Mouse (Mus musculus) forebrain, postnatal 0 days (tissue): ENCODE data around the gene Kif7. TPM values are rescaled to one million over a fixed set of nuclear protein-coding genes. Genes with fewer than 3 reads are reported as not detected.

ENCODE experiments used
- ATAC-seq: fragments of 200-750 bp; cut with Nextera tagmentation; 2 replicates; pipeline ENCODE4 v1.8.0; 2017; ENCODE audit warnings: mild to moderate bottlenecking, moderate library complexity
- DNase-seq: peaks from one replicate; pipeline ENCODE4 v3.0.0-alpha.2; 2015
- H3K27ac ChIP-seq: fragments of 300-500 bp; sonication (generic); 2 replicates; pipeline ENCODE4 v1.5.1; 2014; ENCODE audit warnings: low read depth, mild to moderate bottlenecking, antibody characterized with exemption, low read length, moderate library complexity, mixed read lengths
- H3K27me3 ChIP-seq: fragments of 300-500 bp; sonication (generic); 2 replicates; pipeline ENCODE4 v1.6.1; 2014; ENCODE audit warnings: mild to moderate bottlenecking, low read length, mixed read lengths; ENCODE audit not compliant: insufficient read depth
- H3K36me3 ChIP-seq: fragments of 300-500 bp; sonication (generic); 2 replicates; pipeline ENCODE4 v1.6.1; 2014; ENCODE audit warnings: mild to moderate bottlenecking, moderate library complexity; ENCODE audit not compliant: insufficient read depth
- H3K4me1 ChIP-seq: fragments of 300-500 bp; sonication (generic); 2 replicates; pipeline ENCODE4 v1.6.1; 2014; ENCODE audit warnings: antibody characterized with exemption; ENCODE audit not compliant: insufficient read depth
- H3K4me2 ChIP-seq: fragments of 300-500 bp; sonication (generic); 2 replicates; pipeline ENCODE4 v1.6.1; 2014; ENCODE audit warnings: low read depth, mild to moderate bottlenecking, moderate library complexity
- H3K4me3 ChIP-seq: fragments of 300-500 bp; sonication (generic); 2 replicates; pipeline ENCODE4 v1.5.1; 2014; ENCODE audit warnings: low read depth, low read length, mixed read lengths
- H3K9ac ChIP-seq: fragments of 300-500 bp; sonication (generic); 2 replicates; pipeline ENCODE4 v1.6.1; 2014; ENCODE audit warnings: mild to moderate bottlenecking
- H3K9me3 ChIP-seq: fragments of 300-500 bp; sonication (generic); 2 replicates; pipeline ENCODE4 v1.6.1; 2016; ENCODE audit warnings: low read length
- CTCF ChIP-seq: sonication (generic); IDR thresholded peaks from 2 replicates; pipeline ENCODE4 v1.5.1; 2016; ENCODE audit warnings: antibody characterized with exemption, control low read depth, low read depth
- WGBS: fragments of 180-500 bp; shearing (Covaris S2); extraction: QIAGEN DNeasy Blood & Tissue Kit; methylation state at CpG from one replicate; pipeline ENCODE4 v1.1.7; 2014; 5-methylcytosine and 5-hydroxymethylcytosine counted together
- polyA plus RNA-seq: library from polyadenylated mRNA; unstranded; fragments of >200 nt; fragmentation: Nextera tagmentation; extraction: Ambion mirVana; gene quantifications from 2 replicates; pipeline ENCODE4 v1.2.1, GENCODE M21; 2015
- total RNA-seq: library from RNA; depleted of rRNA; stranded (reverse); fragments of >200 nt; gene quantifications from 2 replicates; pipeline ENCODE4 v1.2.3, GENCODE M21; 2014

The Kif7 gene
- total and polyA plus RNA-seq, 2 experiments from 2014 or later: 2.0 to 6.4 TPM

- Histone ChIP-seq H3K4me3 (no peak overlapping the region), H3K9ac (no peak overlapping the region), H3K4me2 (no peak overlapping the region), H3K9me3 (no peaks in the 10 kb centered on the region), H3K4me1 (no peaks in the 10 kb centered on the region), H3K27ac (no peak overlapping the region), H3K27me3 (no peaks in the 10 kb centered on the region), H3K36me3 (peaks cover 17% of the 10 kb centered on the region; the same call in 1 of the 2 replicates)
- TF ChIP-seq CTCF: no peak
- 90% methylated on average over 14 of the region's 14 CpGs for WGBS
- ATAC-seq (no peak), DNase-seq (no peak)
Measured at GRCm38 (mm10) chr7:79736511-79736910, 21.0 kb upstream of the Kif7 start.

GRCm38 (mm10) chr7:79734563-79734962 lies 19.0 kb upstream of the Kif7 start:
- Histone ChIP-seq H3K4me1 (no peaks in the 10 kb centered on the region), H3K27me3 (no peaks in the 10 kb centered on the region), H3K4me2 (no peak overlapping the region), H3K36me3 (peaks cover 17% of the 10 kb centered on the region; the same call in 1 of the 2 replicates), H3K4me3 (no peak overlapping the region), H3K9ac (no peak overlapping the region), H3K9me3 (no peaks in the 10 kb centered on the region), H3K27ac (no peak overlapping the region)
- TF ChIP-seq CTCF: no peak
- DNase-seq (no peak), ATAC-seq (no peak)
- 78% methylated on average over 8 of the region's 8 CpGs for WGBS

- H3K27me3 ChIP-seq: no peaks in the 10 kb centered on the region
- 66% methylated on average over 4 of the region's 4 CpGs for WGBS
- DNase-seq: no peak
- peaks cover 13% of the 10 kb centered on the region; the same call in 1 of the 2 replicates for H3K36me3 ChIP-seq
- no peak for ATAC-seq
- H3K4me1 ChIP-seq: no peaks in the 10 kb centered on the region
- H3K9me3 ChIP-seq: no peaks in the 10 kb centered on the region
- TF ChIP-seq CTCF: no peak
- H3K9ac ChIP-seq: no peak within 1 kb of the TSS
- H3K4me2 ChIP-seq: no peak within 1 kb of the TSS
- H3K27ac ChIP-seq: no peak within 1 kb of the TSS
- no peak within 1 kb of the TSS for H3K4me3 ChIP-seq
Measured at GRCm38 (mm10) chr7:79732622-79733021, 17.1 kb upstream of the Kif7 start, which contains the start of gene Plin1. Gene Plin1, minus strand, starts transcription at chr7:79732903.

- TF ChIP-seq CTCF: no peak
Measured at GRCm38 (mm10) chr7:79731438-79731837, 15.9 kb upstream of the Kif7 start.

GRCm38 (mm10) chr7:79729743-79730370 lies 14.3 kb upstream of the Kif7 start:
- 57% methylated on average over 11 of the region's 11 CpGs for WGBS

More at GRCm38 (mm10) chr7:79731438-79731837, 15.9 kb upstream of the Kif7 start:
- DNase-seq: no peak
- WGBS: 67% methylated on average over 13 of the region's 13 CpGs
- Histone ChIP-seq H3K36me3 (0 out of 2 replicates have a peak, but pooled peaks cover 3% of the 10 kb centered on the region), H3K27me3 (no peaks in the 10 kb centered on the region), H3K4me1 (no peaks in the 10 kb centered on the region), H3K9me3 (no peaks in the 10 kb centered on the region), H3K4me3 (no peak overlapping the region), H3K27ac (no peak overlapping the region), H3K4me2 (no peak overlapping the region), H3K9ac (no peak overlapping the region)
- no peak for ATAC-seq

GRCm38 (mm10) chr7:79729169-79729568 lies 13.6 kb upstream of the Kif7 start:
- peak; percentile 75 for DNase-seq

More at GRCm38 (mm10) chr7:79729743-79730370, 14.3 kb upstream of the Kif7 start:
- H3K9me3 ChIP-seq: no peaks in the 10 kb centered on the region
- H3K36me3 ChIP-seq: no peaks in the 10 kb centered on the region
- no peak overlapping the region for H3K4me3 ChIP-seq
- H3K4me2 ChIP-seq: no peak overlapping the region
- no peak overlapping the region for H3K27ac ChIP-seq
- no peaks in the 10 kb centered on the region for H3K4me1 ChIP-seq
- no peaks in the 10 kb centered on the region for H3K27me3 ChIP-seq
- ATAC-seq: no peak
- peak; percentile 30; the same call in 1 of the 2 replicates for TF ChIP-seq CTCF
- DNase-seq: no peak
- H3K9ac ChIP-seq: no peak overlapping the region

GRCm38 (mm10) chr7:79728219-79728618 lies 12.7 kb upstream of the Kif7 start:
- Histone ChIP-seq H3K9ac (no peak overlapping the region), H3K27ac (no peak overlapping the region), H3K4me2 (no peak overlapping the region), H3K27me3 (no peaks in the 10 kb centered on the region), H3K4me3 (no peak overlapping the region), H3K9me3 (no peaks in the 10 kb centered on the region), H3K4me1 (no peaks in the 10 kb centered on the region), H3K36me3 (no peaks in the 10 kb centered on the region)
- 32% methylated on average over 6 of the region's 6 CpGs for WGBS
- DNase-seq: peak; percentile 52
- peak; percentile 73 for TF ChIP-seq CTCF
- ATAC-seq: no peak

More at GRCm38 (mm10) chr7:79729169-79729568, 13.6 kb upstream of the Kif7 start:
- 5% methylated on average over 8 of the region's 8 CpGs for WGBS
- no peaks in the 10 kb centered on the region for H3K36me3 ChIP-seq
- H3K4me3 ChIP-seq: no peak overlapping the region
- H3K27me3 ChIP-seq: no peaks in the 10 kb centered on the region
- no peak overlapping the region for H3K27ac ChIP-seq
- no peaks in the 10 kb centered on the region for H3K9me3 ChIP-seq
- H3K4me1 ChIP-seq: no peaks in the 10 kb centered on the region
- no peak overlapping the region for H3K9ac ChIP-seq
- peak; percentile 69 for ATAC-seq
- no peak overlapping the region for H3K4me2 ChIP-seq
- TF ChIP-seq CTCF: peak; percentile 77
